Mouse (Mus musculus) forebrain, postnatal 0 days (tissue): ENCODE measurements at regions not wholly inside any gene's neighbourhood (a gene's known extent, or its start where the extent isn't known, plus 50 kb on each side); places are given as distances from the start of the nearest gene placed in this dataset.

ENCODE experiments used
- ATAC-seq: fragments of 200-750 bp; cut with Nextera tagmentation; 2 replicates; pipeline ENCODE4 v1.8.0; 2017; ENCODE audit warnings: mild to moderate bottlenecking, moderate library complexity
- DNase-seq: peaks from one replicate; pipeline ENCODE4 v3.0.0-alpha.2; 2015
- H3K27ac ChIP-seq: fragments of 300-500 bp; sonication (generic); 2 replicates; pipeline ENCODE4 v1.5.1; 2014; ENCODE audit warnings: low read depth, mild to moderate bottlenecking, antibody characterized with exemption, low read length, moderate library complexity, mixed read lengths
- H3K27me3 ChIP-seq: fragments of 300-500 bp; sonication (generic); 2 replicates; pipeline ENCODE4 v1.6.1; 2014; ENCODE audit warnings: mild to moderate bottlenecking, low read length, mixed read lengths; ENCODE audit not compliant: insufficient read depth
- H3K36me3 ChIP-seq: fragments of 300-500 bp; sonication (generic); 2 replicates; pipeline ENCODE4 v1.6.1; 2014; ENCODE audit warnings: mild to moderate bottlenecking, moderate library complexity; ENCODE audit not compliant: insufficient read depth
- H3K4me1 ChIP-seq: fragments of 300-500 bp; sonication (generic); 2 replicates; pipeline ENCODE4 v1.6.1; 2014; ENCODE audit warnings: antibody characterized with exemption; ENCODE audit not compliant: insufficient read depth
- H3K4me2 ChIP-seq: fragments of 300-500 bp; sonication (generic); 2 replicates; pipeline ENCODE4 v1.6.1; 2014; ENCODE audit warnings: low read depth, mild to moderate bottlenecking, moderate library complexity
- H3K4me3 ChIP-seq: fragments of 300-500 bp; sonication (generic); 2 replicates; pipeline ENCODE4 v1.5.1; 2014; ENCODE audit warnings: low read depth, low read length, mixed read lengths
- H3K9ac ChIP-seq: fragments of 300-500 bp; sonication (generic); 2 replicates; pipeline ENCODE4 v1.6.1; 2014; ENCODE audit warnings: mild to moderate bottlenecking
- H3K9me3 ChIP-seq: fragments of 300-500 bp; sonication (generic); 2 replicates; pipeline ENCODE4 v1.6.1; 2016; ENCODE audit warnings: low read length
- CTCF ChIP-seq: sonication (generic); IDR thresholded peaks from 2 replicates; pipeline ENCODE4 v1.5.1; 2016; ENCODE audit warnings: antibody characterized with exemption, control low read depth, low read depth
- WGBS: fragments of 180-500 bp; shearing (Covaris S2); extraction: QIAGEN DNeasy Blood & Tissue Kit; methylation state at CpG from one replicate; pipeline ENCODE4 v1.1.7; 2014; 5-methylcytosine and 5-hydroxymethylcytosine counted together

DNA sequence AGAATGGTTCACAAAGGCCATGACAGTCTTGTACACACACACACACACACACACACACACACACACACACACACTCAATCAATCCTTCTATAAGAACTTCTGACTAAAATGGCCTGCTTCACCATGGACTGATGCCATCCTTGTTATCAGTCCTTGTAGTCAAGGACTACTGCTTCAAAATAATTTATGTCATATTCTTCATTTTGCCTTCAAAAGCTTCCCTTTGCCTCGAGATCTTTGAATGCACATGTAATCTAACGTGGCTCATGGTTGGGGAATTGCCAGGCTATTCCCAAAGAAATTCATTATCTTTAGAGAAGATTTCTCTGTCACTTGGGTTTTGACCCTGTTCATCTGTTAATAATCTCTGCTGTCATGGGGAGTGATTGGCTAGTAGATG lies 278.0 kb upstream of the Cdyl start:
- no peak overlapping the region for H3K9ac ChIP-seq
- DNase-seq (no peak), ATAC-seq (no peak)
- no peaks in the 10 kb centered on the region for H3K36me3 ChIP-seq
- WGBS: 78% methylated on average over 2 of the region's 2 CpGs
- H3K27ac ChIP-seq: no peak overlapping the region
- no peak overlapping the region for H3K4me3 ChIP-seq
- H3K9me3 ChIP-seq: no peaks in the 10 kb centered on the region
- no peak for TF ChIP-seq CTCF
- no peaks in the 10 kb centered on the region for H3K27me3 ChIP-seq
- no peaks in the 10 kb centered on the region for H3K4me1 ChIP-seq
- H3K4me2 ChIP-seq: no peak overlapping the region

DNA sequence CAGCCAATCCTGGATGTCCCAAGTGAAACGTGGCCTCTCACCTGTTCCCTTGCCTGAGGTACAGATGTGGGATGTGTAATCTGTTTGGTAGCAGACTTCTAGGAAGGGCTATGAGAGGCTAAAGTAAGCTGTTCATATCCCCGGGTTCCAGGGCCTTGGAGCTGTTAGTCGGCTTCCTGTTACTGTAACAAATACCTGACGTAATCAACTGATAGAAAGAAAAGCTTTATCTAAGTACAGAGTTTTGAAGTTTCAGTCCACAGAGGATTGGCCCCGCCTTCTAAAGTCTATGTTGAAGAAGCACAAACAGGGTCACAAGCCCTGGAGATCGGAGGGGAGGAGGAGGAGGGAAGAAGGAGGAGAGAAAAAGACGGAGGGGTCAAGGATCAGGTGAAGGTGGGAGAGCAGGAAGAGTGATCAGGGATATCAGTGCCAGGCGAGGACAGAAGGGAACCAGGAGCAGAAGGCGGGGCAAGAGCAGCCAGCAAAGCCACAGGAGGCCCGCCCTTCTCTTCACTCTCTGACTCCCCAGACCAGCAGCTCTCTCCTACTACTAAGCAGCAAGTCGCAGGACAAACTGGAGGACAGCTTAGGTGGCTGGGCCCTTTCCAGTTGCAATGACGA lies 276.5 kb upstream of the Cdyl start:
- Histone ChIP-seq H3K36me3 (no peaks in the 10 kb centered on the region), H3K4me2 (no peak overlapping the region), H3K27ac (no peak overlapping the region), H3K9ac (no peak overlapping the region), H3K4me3 (no peak overlapping the region), H3K27me3 (no peaks in the 10 kb centered on the region), H3K9me3 (no peaks in the 10 kb centered on the region), H3K4me1 (no peaks in the 10 kb centered on the region)
- WGBS: 49% methylated on average over 12 of the region's 12 CpGs
- ATAC-seq: no peak
- no peak for TF ChIP-seq CTCF
- DNase-seq: no peak

DNA sequence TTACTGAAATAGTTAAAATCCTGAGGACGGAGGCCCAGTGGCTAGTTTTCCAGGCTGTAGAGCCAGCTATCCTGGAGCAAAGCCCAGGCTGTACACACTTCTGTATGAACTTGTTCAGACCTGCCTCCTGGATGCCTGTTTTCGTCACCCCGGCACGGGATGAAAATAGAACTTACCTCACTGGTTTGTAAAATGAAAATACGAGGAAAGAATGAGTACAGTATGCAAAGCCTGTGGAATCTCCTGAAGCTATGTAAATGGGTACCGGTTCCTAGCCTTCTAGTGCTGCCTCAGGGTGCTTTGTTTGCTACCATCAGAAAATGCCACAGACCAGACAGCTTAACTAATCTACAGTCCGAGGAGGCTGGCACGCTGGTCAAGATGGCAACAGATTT lies 276.0 kb upstream of the Cdyl start:
- TF ChIP-seq CTCF: no peak
- ATAC-seq (no peak), DNase-seq (no peak)
- H3K9me3 ChIP-seq: no peaks in the 10 kb centered on the region
- no peak overlapping the region for H3K9ac ChIP-seq
- no peaks in the 10 kb centered on the region for H3K36me3 ChIP-seq
- no peak overlapping the region for H3K4me2 ChIP-seq
- no peaks in the 10 kb centered on the region for H3K4me1 ChIP-seq
- H3K27me3 ChIP-seq: no peaks in the 10 kb centered on the region
- 47% methylated on average over 8 of the region's 8 CpGs for WGBS
- no peak overlapping the region for H3K27ac ChIP-seq
- H3K4me3 ChIP-seq: no peak overlapping the region

DNA sequence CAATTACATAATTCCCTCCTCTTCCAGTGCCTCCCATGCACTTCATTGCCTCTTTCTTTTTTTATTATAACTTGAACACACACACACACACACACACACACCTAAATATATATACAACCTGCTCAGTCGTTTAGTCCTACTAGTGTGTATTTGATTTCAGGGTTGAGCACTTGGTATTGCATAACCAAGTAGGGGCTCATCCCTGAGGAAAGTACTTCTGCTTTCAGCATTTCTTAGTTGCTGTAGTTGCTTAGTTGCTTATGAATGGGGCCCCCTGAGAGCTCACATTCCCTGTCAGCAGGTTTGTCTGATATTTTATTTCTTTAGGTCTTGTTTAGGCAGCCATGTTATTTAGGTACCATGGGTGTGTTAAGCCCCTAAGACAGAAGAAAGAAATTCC lies 271.3 kb upstream of the Cdyl start:
- ATAC-seq: no peak
- no peak for TF ChIP-seq CTCF
- H3K27ac ChIP-seq: no peak overlapping the region
- no peak overlapping the region for H3K9ac ChIP-seq
- no peaks in the 10 kb centered on the region for H3K4me1 ChIP-seq
- no peaks in the 10 kb centered on the region for H3K9me3 ChIP-seq
- H3K4me3 ChIP-seq: no peak overlapping the region
- H3K36me3 ChIP-seq: no peaks in the 10 kb centered on the region
- no peak for DNase-seq
- H3K27me3 ChIP-seq: no peaks in the 10 kb centered on the region
- H3K4me2 ChIP-seq: no peak overlapping the region
- WGBS: 69% methylated on average over 1 of the region's 1 CpGs

DNA sequence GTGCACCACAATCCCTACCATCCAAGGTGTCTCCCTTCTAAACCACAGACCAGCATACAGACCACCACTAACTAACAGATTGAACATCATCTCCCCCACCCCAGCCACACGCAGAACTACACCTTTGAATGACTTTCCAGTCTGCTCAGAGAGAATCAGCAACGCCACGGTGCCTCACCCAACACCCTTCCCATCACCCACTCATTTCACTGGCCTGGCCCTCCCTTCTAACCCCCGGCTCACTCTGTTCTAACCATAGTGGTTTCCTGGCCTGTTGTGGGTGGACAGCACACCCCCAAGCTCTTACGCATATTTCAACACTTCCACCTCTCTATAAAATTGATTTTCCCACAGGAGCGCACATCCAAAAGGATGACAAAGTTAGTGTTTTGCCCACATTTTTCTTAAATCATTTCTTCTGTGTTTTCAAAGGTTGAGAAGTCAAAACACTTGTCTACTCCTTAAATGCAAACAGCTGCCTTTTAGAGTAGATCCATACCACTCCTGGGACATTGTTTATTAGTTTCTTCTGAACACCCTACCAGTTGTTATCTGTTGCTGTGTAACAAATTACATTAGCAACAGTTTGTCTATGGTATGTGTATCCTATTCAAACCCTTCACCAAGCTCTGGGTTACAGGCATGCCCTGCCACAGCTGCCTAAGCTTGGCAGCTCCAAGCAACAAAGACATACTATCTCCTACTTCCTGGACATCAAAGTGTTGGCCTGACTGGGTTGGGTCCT lies 269.7 kb upstream of the Cdyl start:
- H3K9me3 ChIP-seq: no peaks in the 10 kb centered on the region
- DNase-seq (no peak), ATAC-seq (no peak)
- 97% methylated on average over 6 of the region's 6 CpGs for WGBS
- H3K27me3 ChIP-seq: no peaks in the 10 kb centered on the region
- TF ChIP-seq CTCF: no peak
- no peak overlapping the region for H3K9ac ChIP-seq
- H3K4me1 ChIP-seq: no peaks in the 10 kb centered on the region
- no peaks in the 10 kb centered on the region for H3K36me3 ChIP-seq
- H3K4me2 ChIP-seq: no peak overlapping the region
- H3K27ac ChIP-seq: no peak overlapping the region
- no peak overlapping the region for H3K4me3 ChIP-seq

DNA sequence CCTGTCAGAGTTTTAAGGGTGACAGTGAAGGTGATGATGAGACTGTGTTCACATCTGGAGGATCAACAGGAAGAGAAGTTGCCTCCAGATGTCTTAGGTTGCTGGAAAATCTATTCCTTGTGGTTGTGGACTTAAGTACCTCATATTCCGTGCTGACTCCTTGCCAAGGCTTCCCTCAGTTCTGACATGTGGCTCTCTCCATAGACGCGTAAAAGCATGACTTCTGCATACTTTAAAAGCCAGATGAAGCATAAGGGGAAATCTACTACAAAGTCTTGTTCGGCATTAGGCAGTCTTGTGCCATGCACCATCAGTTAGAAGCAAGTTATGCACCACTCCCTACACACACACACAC lies 269.1 kb upstream of the Cdyl start:
- H3K27me3 ChIP-seq: no peaks in the 10 kb centered on the region
- ATAC-seq: no peak
- H3K4me1 ChIP-seq: no peaks in the 10 kb centered on the region
- no peak overlapping the region for H3K4me3 ChIP-seq
- TF ChIP-seq CTCF: no peak
- no peak overlapping the region for H3K27ac ChIP-seq
- no peak overlapping the region for H3K4me2 ChIP-seq
- no peak overlapping the region for H3K9ac ChIP-seq
- H3K36me3 ChIP-seq: no peaks in the 10 kb centered on the region
- WGBS: 81% methylated on average over 4 of the region's 4 CpGs
- no peaks in the 10 kb centered on the region for H3K9me3 ChIP-seq
- DNase-seq: no peak

DNA sequence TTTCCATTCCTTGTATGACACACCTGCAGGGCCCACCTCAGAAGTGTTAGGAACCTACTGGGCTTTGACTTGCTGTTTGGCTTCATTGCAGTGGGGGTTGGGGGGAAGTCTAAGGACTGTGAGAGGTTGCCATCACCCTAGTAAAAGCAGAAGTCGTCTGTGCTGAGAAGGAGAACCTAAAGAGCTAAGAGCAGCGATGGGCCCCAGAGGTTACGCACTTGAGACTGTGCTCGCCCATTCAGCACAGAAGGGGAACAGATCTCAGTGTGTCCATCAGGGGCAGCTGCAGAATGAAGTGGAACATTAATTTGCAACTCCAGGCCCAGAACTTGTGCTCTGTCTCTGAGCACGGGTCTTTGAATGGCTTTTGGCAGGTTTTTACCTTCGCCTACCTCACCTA lies 267.5 kb upstream of the Cdyl start:
- ATAC-seq (no peak), DNase-seq (no peak)
- H3K27me3 ChIP-seq: no peaks in the 10 kb centered on the region
- no peaks in the 10 kb centered on the region for H3K4me1 ChIP-seq
- H3K9ac ChIP-seq: no peak overlapping the region
- H3K4me3 ChIP-seq: no peak overlapping the region
- WGBS: 86% methylated on average over 6 of the region's 6 CpGs
- H3K4me2 ChIP-seq: no peak overlapping the region
- H3K36me3 ChIP-seq: no peaks in the 10 kb centered on the region
- H3K27ac ChIP-seq: no peak overlapping the region
- no peak for TF ChIP-seq CTCF
- no peaks in the 10 kb centered on the region for H3K9me3 ChIP-seq
